Mouse (Mus musculus) embryonic facial prominence, embryonic 10.5 days (tissue): ENCODE measurements at regions not wholly inside any gene's neighbourhood (a gene's known extent, or its start where the extent isn't known, plus 50 kb on each side); places are given as distances from the start of the nearest gene placed in this dataset.
A peak's percentile ranks its signal among the peaks of the same experiment; 100 is the strongest.

Experiments used
- DNase-seq: peaks from one replicate; pipeline ENCODE4 v3.0.0-alpha.2; 2017; ENCODE audit warnings: low spot score
- H3K27ac ChIP-seq: fragments of 300-500 bp; sonication (generic); replicated peaks from 2 replicates; pipeline ENCODE4 v1.5.1; 2016; ENCODE audit warnings: mild to moderate bottlenecking
- H3K27me3 ChIP-seq: fragments of 300-500 bp; sonication (generic); replicated peaks from 2 replicates; pipeline ENCODE4 v1.6.1; 2016; ENCODE audit warnings: low read depth, mild to moderate bottlenecking; ENCODE audit not compliant: poor library complexity, severe bottlenecking
- H3K36me3 ChIP-seq: fragments of 300-500 bp; sonication (generic); replicated peaks from 2 replicates; pipeline ENCODE4 v1.6.1; 2016; ENCODE audit warnings: mild to moderate bottlenecking, moderate library complexity
- H3K4me1 ChIP-seq: fragments of 300-500 bp; sonication (generic); 2 replicates; pipeline ENCODE4 v1.6.1; 2016
- H3K4me3 ChIP-seq: fragments of 300-500 bp; sonication (generic); 2 replicates; pipeline ENCODE4 v1.5.1; 2016; ENCODE audit warnings: mild to moderate bottlenecking, moderate library complexity
- H3K9me3 ChIP-seq: fragments of 300-500 bp; sonication (generic); 2 replicates; pipeline ENCODE4 v1.6.1; 2016; ENCODE audit warnings: mild to moderate bottlenecking
- WGBS: fragments of 180-500 bp; shearing (Covaris S2); methylation state at CpG from one replicate; pipeline ENCODE4 v1.1.7; 2016; 5-methylcytosine and 5-hydroxymethylcytosine counted together

- no peak for DNase-seq
- 85% methylated on average over 4 of the region's 4 CpGs for WGBS
- Histone ChIP-seq H3K4me1 (peaks cover 19% of the 10 kb centered on the region), H3K4me3 (no peak overlapping the region), H3K9me3 (no peaks in the 10 kb centered on the region), H3K36me3 (no peaks in the 10 kb centered on the region), H3K27ac (no peak overlapping the region; the same call in 1 of the 2 replicates), H3K27me3 (no peaks in the 10 kb centered on the region)
These were observed 97.4 kb upstream of the Magi3 start for GRCm38 (mm10) chr3:104317528-104317927.

GRCm38 (mm10) chr3:104313063-104313462 is 92.9 kb upstream of the Magi3 start:
- 83% methylated on average over 4 of the region's 4 CpGs for WGBS
- Histone ChIP-seq H3K36me3 (no peaks in the 10 kb centered on the region), H3K9me3 (no peaks in the 10 kb centered on the region), H3K4me1 (peaks cover 13% of the 10 kb centered on the region; the same call in 1 of the 2 replicates), H3K27ac (no peak overlapping the region), H3K4me3 (no peak overlapping the region), H3K27me3 (no peaks in the 10 kb centered on the region)
- DNase-seq, result no peak

GRCm38 (mm10) chr3:104306961-104307360 is 86.8 kb upstream of the Magi3 start:
- H3K36me3 ChIP-seq, result no peaks in the 10 kb centered on the region
- H3K27me3 ChIP-seq, result no peaks in the 10 kb centered on the region
- H3K9me3 ChIP-seq, result no peaks in the 10 kb centered on the region
- peaks cover 17% of the 10 kb centered on the region for H3K4me1 ChIP-seq
- peak overlapping the region; percentile 10; the same call in 1 of the 2 replicates for H3K27ac ChIP-seq
- no peak for DNase-seq
- H3K4me3 ChIP-seq, result no peak overlapping the region
- 91% methylated on average over 1 of the region's 1 CpGs for WGBS

GRCm38 (mm10) chr3:104305904-104306563 is 85.9 kb upstream of the Magi3 start:
- Histone ChIP-seq H3K27me3 (no peaks in the 10 kb centered on the region), H3K4me3 (no peak overlapping the region), H3K4me1 (peaks cover 15% of the 10 kb centered on the region), H3K9me3 (no peaks in the 10 kb centered on the region), H3K36me3 (no peaks in the 10 kb centered on the region), H3K27ac (no peak overlapping the region)
- WGBS, result 27% methylated on average over 12 of the region's 12 CpGs
- peak; percentile 17 for DNase-seq

GRCm38 (mm10) chr3:104303577-104303976 is 83.4 kb upstream of the Magi3 start:
- 86% methylated on average over 7 of the region's 7 CpGs for WGBS
- Histone ChIP-seq H3K9me3 (no peaks in the 10 kb centered on the region), H3K36me3 (no peaks in the 10 kb centered on the region), H3K4me3 (no peak overlapping the region), H3K27ac (no peak overlapping the region), H3K4me1 (peaks cover 11% of the 10 kb centered on the region), H3K27me3 (no peaks in the 10 kb centered on the region)
- no peak for DNase-seq

- Histone ChIP-seq H3K9me3 (no peaks in the 10 kb centered on the region), H3K27me3 (no peaks in the 10 kb centered on the region), H3K27ac (no peak overlapping the region), H3K4me1 (peaks cover 10% of the 10 kb centered on the region), H3K4me3 (no peak overlapping the region), H3K36me3 (no peaks in the 10 kb centered on the region)
- 91% methylated on average over 5 of the region's 5 CpGs for WGBS
- DNase-seq, result no peak
These were observed 80.0 kb upstream of the Magi3 start for GRCm38 (mm10) chr3:104300201-104300600.

- H3K36me3 ChIP-seq, result no peaks in the 10 kb centered on the region
- peaks cover 18% of the 10 kb centered on the region for H3K4me1 ChIP-seq
- H3K27ac ChIP-seq, result no peak overlapping the region
- H3K9me3 ChIP-seq, result no peaks in the 10 kb centered on the region
- no peak for DNase-seq
- 49% methylated on average over 4 of the region's 4 CpGs for WGBS
- H3K4me3 ChIP-seq, result no peak overlapping the region
- H3K27me3 ChIP-seq, result no peaks in the 10 kb centered on the region
These were observed 78.7 kb upstream of the Magi3 start for GRCm38 (mm10) chr3:104298878-104299277.

GRCm38 (mm10) chr3:104298409-104298808 is 78.2 kb upstream of the Magi3 start:
- Histone ChIP-seq H3K27me3 (no peaks in the 10 kb centered on the region), H3K4me3 (no peak overlapping the region), H3K36me3 (no peaks in the 10 kb centered on the region), H3K27ac (no peak overlapping the region), H3K9me3 (no peaks in the 10 kb centered on the region), H3K4me1 (peaks cover 19% of the 10 kb centered on the region)
- 89% methylated on average over 2 of the region's 2 CpGs for WGBS
- no peak for DNase-seq

- Histone ChIP-seq H3K27me3 (no peaks in the 10 kb centered on the region), H3K4me1 (peaks cover 21% of the 10 kb centered on the region), H3K27ac (no peak overlapping the region), H3K36me3 (no peaks in the 10 kb centered on the region), H3K9me3 (no peaks in the 10 kb centered on the region), H3K4me3 (no peak overlapping the region)
- WGBS, result 63% methylated on average over 6 of the region's 6 CpGs
- DNase-seq, result no peak
These were observed 76.9 kb upstream of the Magi3 start for GRCm38 (mm10) chr3:104297112-104297511.

- no peaks in the 10 kb centered on the region for H3K27me3 ChIP-seq
- H3K4me1 ChIP-seq, result peaks cover 21% of the 10 kb centered on the region
- no peak overlapping the region for H3K27ac ChIP-seq
- H3K36me3 ChIP-seq, result no peaks in the 10 kb centered on the region
- whole genome bisulfite sequencing, result 75% methylated on average over 9 of the region's 9 CpGs
- no peak for DNase-seq
- no peaks in the 10 kb centered on the region for H3K9me3 ChIP-seq
- H3K4me3 ChIP-seq, result no peak overlapping the region
These were observed 75.7 kb upstream of the Magi3 start for GRCm38 (mm10) chr3:104295856-104296255.

- H3K9me3 ChIP-seq, result no peaks in the 10 kb centered on the region
- peaks cover 21% of the 10 kb centered on the region for H3K4me1 ChIP-seq
- H3K4me3 ChIP-seq, result no peak overlapping the region
- 29% methylated on average over 8 of the region's 8 CpGs for WGBS
- H3K27ac ChIP-seq, result no peak overlapping the region
- DNase-seq, result no peak
- H3K27me3 ChIP-seq, result no peaks in the 10 kb centered on the region
- H3K36me3 ChIP-seq, result no peaks in the 10 kb centered on the region
These were observed 75.0 kb upstream of the Magi3 start for GRCm38 (mm10) chr3:104295015-104295719.

- WGBS, result 63% methylated on average over 3 of the region's 3 CpGs
These were observed 73.7 kb upstream of the Magi3 start for GRCm38 (mm10) chr3:104293869-104294268.

More at GRCm38 (mm10) chr3:104293869-104294268, 73.7 kb upstream of the Magi3 start:
- Histone ChIP-seq H3K36me3 (no peaks in the 10 kb centered on the region), H3K27me3 (no peaks in the 10 kb centered on the region), H3K4me1 (peaks cover 18% of the 10 kb centered on the region), H3K9me3 (no peaks in the 10 kb centered on the region), H3K4me3 (no peak overlapping the region), H3K27ac (no peak overlapping the region)
- DNase-seq, result no peak
